Mouse (Mus musculus) kidney, adult 18-20 months (tissue): ENCODE data around the gene Gm3106.
"Not testable (repeated sequence)": the region's sequence is repeated elsewhere in the genome, so short reads cannot be mapped to it uniquely, and the experiment has no call there.

Experiments used
- DNase-seq: peaks from one replicate; pipeline ENCODE4 v3.0.0; 2021

The Gm3106 gene

DNA sequence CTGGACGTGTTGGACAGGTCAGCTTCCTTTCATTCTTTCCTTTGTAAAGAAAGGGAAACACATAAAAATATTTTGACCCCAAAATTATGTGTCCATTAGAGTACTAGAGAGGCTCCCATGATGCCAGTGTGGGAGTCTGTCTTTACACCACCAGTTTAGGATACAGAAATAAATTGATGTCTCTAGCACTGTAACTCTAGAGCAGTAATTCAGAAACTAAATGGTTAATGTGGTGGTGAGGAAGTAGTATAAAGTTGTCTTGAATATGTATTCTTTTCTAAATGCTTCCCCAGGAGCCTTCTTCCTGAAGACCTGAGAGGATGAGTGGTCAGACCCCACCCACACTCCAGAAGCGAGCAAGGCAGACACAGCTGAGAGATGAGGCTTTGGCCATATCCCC is at the start of gene Gm3106:
Gene Gm3106, plus strand, starts transcription at position 301 of the 400 bp plus-strand sequence.
- not testable (repeated sequence) for DNase-seq
